Mouse (Mus musculus): ENCODE measurements at regions not wholly inside any gene's neighbourhood (a gene's known extent, or its start where the extent isn't known, plus 50 kb on each side); places are given as distances from the start of the nearest gene placed in this dataset.

GRCm38 (mm10) chr5:119971286-119971685 is 138.8 kb downstream of the Tbx5 start:
- no peak for TF ChIP-seq CTCF (IDR thresholded peaks at IDR 0.05; ENCODE audit: low read depth)
- Histone ChIP-seq H3K4me2 (ENCODE audit: low read length) (no peak overlapping the region), H3K9me3 (replicated peaks; ENCODE audit: low read length) (no peaks in the 10 kb centered on the region), H3K4me3 (replicated peaks; ENCODE audit: low read depth, low read length) (no peak overlapping the region), H3K9ac (ENCODE audit: low read depth, low read length) (no peak overlapping the region), H3K36me3 (ENCODE audit: insufficient read depth, low read length) (no peaks in the 10 kb centered on the region), H3K27me3 (ENCODE audit: insufficient read depth, low read length) (no peaks in the 10 kb centered on the region), H3K4me1 (replicated peaks; ENCODE audit: insufficient read depth, low read length) (no peaks in the 10 kb centered on the region), H3K27ac (no peak overlapping the region)
- ATAC-seq (replicated peaks; ENCODE audit: low FRiP score, low read depth) (no peak), DNase-seq (ENCODE audit: low spot score) (no peak)
- 75% methylated on average over 16 of the region's 16 CpGs for WGBS

- H3K36me3 ChIP-seq (ENCODE audit: insufficient read depth, low read length), result no peaks in the 10 kb centered on the region
- H3K4me2 ChIP-seq (ENCODE audit: low read length), result no peak overlapping the region
- 37% methylated on average over 24 of the region's 24 CpGs for WGBS
- ATAC-seq (replicated peaks; ENCODE audit: low FRiP score, low read depth), result 0 out of 2 replicates have a peak, but pooled peaks have one; percentile 40
- H3K9me3 ChIP-seq (replicated peaks; ENCODE audit: low read length), result no peaks in the 10 kb centered on the region
- no peak overlapping the region for H3K27ac ChIP-seq
- H3K27me3 ChIP-seq (ENCODE audit: insufficient read depth, low read length), result no peaks in the 10 kb centered on the region
- no peak for TF ChIP-seq CTCF (IDR thresholded peaks at IDR 0.05; ENCODE audit: low read depth)
- no peaks in the 10 kb centered on the region for H3K4me1 ChIP-seq (replicated peaks; ENCODE audit: insufficient read depth, low read length)
- no peak overlapping the region for H3K9ac ChIP-seq (ENCODE audit: low read depth, low read length)
- no peak overlapping the region for H3K4me3 ChIP-seq (replicated peaks; ENCODE audit: low read depth, low read length)
- DNase-seq (ENCODE audit: low spot score), result no peak
Observed at GRCm38 (mm10) chr5:119972802-119973437, 140.5 kb downstream of the Tbx5 start.

DNA sequence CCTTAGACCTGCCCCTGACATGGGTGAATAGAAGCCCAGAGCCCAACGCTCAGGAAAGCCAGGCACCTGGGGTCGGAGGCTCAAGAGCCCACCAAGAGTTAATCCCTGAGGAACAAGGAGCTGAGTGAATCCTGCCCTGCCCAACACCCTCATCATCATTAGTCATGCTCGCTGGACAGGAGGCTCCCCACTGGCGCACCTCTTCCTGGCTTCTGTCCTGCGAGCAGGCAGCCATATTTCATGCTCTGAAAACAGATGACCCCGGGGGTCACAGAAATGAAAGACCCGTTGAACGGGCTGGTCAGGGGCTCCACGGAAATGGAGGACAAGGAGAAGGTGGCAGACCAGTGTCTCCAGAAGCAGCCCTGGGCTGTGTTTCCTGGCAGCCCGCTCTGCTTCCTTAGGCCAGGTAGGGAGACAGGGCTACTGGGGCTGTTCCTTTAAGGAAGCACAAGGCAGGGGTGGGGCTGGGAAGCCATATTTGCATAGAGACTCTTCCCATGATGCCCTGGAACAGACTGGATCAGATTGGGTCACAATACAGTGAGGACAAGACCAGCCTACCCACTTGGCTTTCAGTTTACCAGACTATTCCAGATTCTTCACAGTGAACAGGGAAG is 138.1 kb upstream of the Rbm19 start:
- Histone ChIP-seq H3K9ac (ENCODE audit: low read depth, low read length) (0 out of 2 replicates have a peak overlapping the region, but pooled peaks have one; percentile 27), H3K4me2 (ENCODE audit: low read length) (peak overlapping the region; percentile 41), H3K9me3 (replicated peaks; ENCODE audit: low read length) (no peaks in the 10 kb centered on the region), H3K4me3 (replicated peaks; ENCODE audit: low read depth, low read length) (no peak overlapping the region), H3K27ac (no peak overlapping the region), H3K27me3 (ENCODE audit: insufficient read depth, low read length) (no peaks in the 10 kb centered on the region), H3K4me1 (replicated peaks; ENCODE audit: insufficient read depth, low read length) (no peaks in the 10 kb centered on the region), H3K36me3 (ENCODE audit: insufficient read depth, low read length) (no peaks in the 10 kb centered on the region)
- ATAC-seq (replicated peaks; ENCODE audit: low FRiP score, low read depth), result peak; percentile 29; the same call in 1 of the 2 replicates
- DNase-seq (ENCODE audit: low spot score), result peak; percentile 27
- 9% methylated on average over 10 of the region's 10 CpGs for WGBS
- TF ChIP-seq CTCF (IDR thresholded peaks at IDR 0.05; ENCODE audit: low read depth), result no peak

DNA sequence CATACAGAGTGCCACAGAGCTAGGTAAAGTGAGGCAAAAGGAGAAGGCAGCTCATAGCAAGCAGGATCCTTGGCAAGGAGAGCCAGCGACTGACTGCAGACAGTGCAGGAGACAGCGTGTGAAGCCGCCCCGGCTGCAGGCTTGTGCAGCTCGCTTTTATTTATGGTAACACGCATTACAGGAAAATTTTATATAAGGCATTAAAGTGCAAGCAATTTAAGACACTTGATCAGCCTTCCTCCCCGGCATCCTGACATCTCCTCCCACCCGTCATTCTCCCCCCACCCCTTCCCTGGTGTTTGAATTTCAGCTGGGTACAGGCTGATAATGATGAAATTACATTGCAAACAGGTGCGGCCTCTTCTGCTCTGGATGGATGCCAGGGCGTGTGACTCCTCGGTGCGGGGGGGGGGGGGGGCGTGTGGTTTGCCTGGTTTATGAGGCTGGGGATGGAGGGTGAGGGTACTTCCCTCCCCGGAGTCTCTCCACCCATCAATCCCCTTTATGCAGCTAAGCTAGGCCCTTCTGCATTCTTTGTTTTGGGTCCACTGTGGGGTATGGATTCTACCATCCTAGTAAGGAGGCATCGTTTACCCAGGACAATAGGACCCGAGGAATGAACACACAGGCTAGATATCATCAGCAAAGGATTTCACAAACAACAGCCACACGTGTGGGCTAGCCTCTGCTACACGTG is 135.0 kb upstream of the Rbm19 start:
- H3K4me1 ChIP-seq (replicated peaks; ENCODE audit: insufficient read depth, low read length), result no peaks in the 10 kb centered on the region
- no peaks in the 10 kb centered on the region for H3K27me3 ChIP-seq (ENCODE audit: insufficient read depth, low read length)
- DNase-seq (ENCODE audit: low spot score), result peak; percentile 18
- no peak overlapping the region for H3K27ac ChIP-seq
- no peak overlapping the region for H3K4me2 ChIP-seq (ENCODE audit: low read length)
- no peak overlapping the region for H3K4me3 ChIP-seq (replicated peaks; ENCODE audit: low read depth, low read length)
- no peak overlapping the region for H3K9ac ChIP-seq (ENCODE audit: low read depth, low read length)
- no peak for TF ChIP-seq CTCF (IDR thresholded peaks at IDR 0.05; ENCODE audit: low read depth)
- H3K9me3 ChIP-seq (replicated peaks; ENCODE audit: low read length), result no peaks in the 10 kb centered on the region
- no peak for ATAC-seq (replicated peaks; ENCODE audit: low FRiP score, low read depth)
- WGBS, result 33% methylated on average over 17 of the region's 18 CpGs
- H3K36me3 ChIP-seq (ENCODE audit: insufficient read depth, low read length), result no peaks in the 10 kb centered on the region

GRCm38 (mm10) chr5:119984206-119984605 is 132.1 kb upstream of the Rbm19 start:
- Histone ChIP-seq H3K9ac (ENCODE audit: low read depth, low read length) (no peak overlapping the region), H3K4me2 (ENCODE audit: low read length) (no peak overlapping the region), H3K27me3 (ENCODE audit: insufficient read depth, low read length) (no peaks in the 10 kb centered on the region), H3K27ac (no peak overlapping the region), H3K4me1 (replicated peaks; ENCODE audit: insufficient read depth, low read length) (no peaks in the 10 kb centered on the region), H3K4me3 (replicated peaks; ENCODE audit: low read depth, low read length) (no peak overlapping the region), H3K36me3 (ENCODE audit: insufficient read depth, low read length) (no peaks in the 10 kb centered on the region), H3K9me3 (replicated peaks; ENCODE audit: low read length) (no peaks in the 10 kb centered on the region)
- no peak for TF ChIP-seq CTCF (IDR thresholded peaks at IDR 0.05; ENCODE audit: low read depth)
- DNase-seq (ENCODE audit: low spot score), result no peak
- ATAC-seq (replicated peaks; ENCODE audit: low FRiP score, low read depth), result no peak
- 59% methylated on average over 7 of the region's 7 CpGs for WGBS

- Histone ChIP-seq H3K9ac (ENCODE audit: low read depth, low read length) (no peak overlapping the region), H3K36me3 (ENCODE audit: insufficient read depth, low read length) (no peaks in the 10 kb centered on the region), H3K9me3 (replicated peaks; ENCODE audit: low read length) (no peaks in the 10 kb centered on the region), H3K4me1 (replicated peaks; ENCODE audit: insufficient read depth, low read length) (no peaks in the 10 kb centered on the region), H3K27me3 (ENCODE audit: insufficient read depth, low read length) (no peaks in the 10 kb centered on the region), H3K27ac (no peak overlapping the region), H3K4me3 (replicated peaks; ENCODE audit: low read depth, low read length) (no peak overlapping the region), H3K4me2 (ENCODE audit: low read length) (no peak overlapping the region)
- TF ChIP-seq CTCF (IDR thresholded peaks at IDR 0.05; ENCODE audit: low read depth), result no peak
- no peak for DNase-seq (ENCODE audit: low spot score)
- 80% methylated on average over 3 of the region's 3 CpGs for WGBS
- no peak for ATAC-seq (replicated peaks; ENCODE audit: low FRiP score, low read depth)
Observed at GRCm38 (mm10) chr5:119992130-119992529, 124.1 kb upstream of the Rbm19 start.

All from kidney, postnatal 0 days (tissue).